Mouse (Mus musculus) stomach, postnatal 0 days (tissue): Measurements from ENCODE around the gene Trappc10.

Experiments used
- CTCF ChIP-seq: IDR thresholded peaks from 2 replicates; pipeline ENCODE4 v1.5.1; 2016; ENCODE audit warnings: antibody characterized with exemption, low read depth, mild to moderate bottlenecking, moderate library complexity
- EP300 ChIP-seq: optimal IDR thresholded peaks from 2 replicates; pipeline ENCODE3; 2016; ENCODE audit warnings: antibody characterized with exemption

- no peak for TF ChIP-seq CTCF
- TF ChIP-seq EP300, result no peak
Observed at GRCm38 (mm10) chr10:78238297-78238696, 6.1 kb downstream of the Trappc10 start.
